Mouse (Mus musculus): ENCODE measurements around the gene Eml4.

DNA sequence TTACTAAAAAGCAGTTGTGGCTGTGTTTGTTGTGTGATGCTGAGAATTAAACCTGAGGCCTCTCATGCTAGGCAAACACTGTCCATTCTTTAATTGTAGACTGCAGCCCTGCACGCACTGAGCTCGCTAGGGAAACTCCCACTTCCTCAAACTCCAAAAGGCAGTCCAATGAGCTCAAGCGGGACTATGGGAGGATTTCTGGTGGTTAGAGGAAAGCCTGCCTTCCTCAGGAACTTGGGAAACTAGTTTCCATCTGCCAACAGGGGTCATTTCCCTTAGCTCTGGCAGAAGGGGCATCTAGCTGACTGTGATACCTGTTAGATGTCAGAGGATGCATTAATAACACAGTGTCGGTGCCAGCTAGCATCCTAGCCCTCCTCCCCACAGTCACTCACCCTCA lies 79.9 kb downstream of the Eml4 start:
- no peak for TF ChIP-seq POLR2A (IDR thresholded peaks at IDR 0.05; ENCODE audit: insufficient read length, low read depth)
- no peak for TF ChIP-seq USF1 (IDR thresholded peaks at IDR 0.05; ENCODE audit: low read depth)
- no peak for TF ChIP-seq MYOG (IDR thresholded peaks at IDR 0.05; ENCODE audit: control insufficient read depth in 1 of 3, insufficient read depth in 1 of 3, insufficient read length in 2 of 3, low read depth in 2 of 3)
- TF ChIP-seq TCF12 (IDR thresholded peaks at IDR 0.05; ENCODE audit: insufficient read depth, poor library complexity, severe bottlenecking) = no peak
- no peak for TF ChIP-seq MAX (IDR thresholded peaks at IDR 0.05; ENCODE audit: low read depth)
- TF ChIP-seq SRF (IDR thresholded peaks at IDR 0.05; ENCODE audit: control insufficient read depth, insufficient read length, low read depth) = no peak
- no peak for TF ChIP-seq MYOD1 (IDR thresholded peaks at IDR 0.05; ENCODE audit: control insufficient read depth in 1 of 3, insufficient read length in 2 of 3, low read depth in 2 of 3)
- TF ChIP-seq POLR2AphosphoS2 (IDR thresholded peaks at IDR 0.05; ENCODE audit: insufficient read length, low read depth) = no peak
- TF ChIP-seq TCF3 (IDR thresholded peaks at IDR 0.05; ENCODE audit: insufficient read length, low read depth) = no peak
